Mouse (Mus musculus) forebrain, embryonic 11.5 days (tissue): ENCODE results near the gene Yipf3. TPM values are rescaled to one million over a fixed set of nuclear protein-coding genes. Genes with fewer than 3 reads are reported as not detected.

Source experiments
- ATAC-seq: fragments of 200-750 bp; cut with Nextera tagmentation; replicated peaks from 2 replicates; pipeline ENCODE4 v1.8.0; 2017; ENCODE audit warnings: moderate TSS enrichment; ENCODE audit not compliant: low FRiP score
- DNase-seq: peaks from one replicate; pipeline ENCODE4 v3.0.0-alpha.2; 2017; ENCODE audit warnings: low spot score
- H3K27ac ChIP-seq: fragments of 300-500 bp; sonication (generic); 2 replicates; pipeline ENCODE4 v1.5.1; 2014; ENCODE audit warnings: low read depth, low read length
- H3K27me3 ChIP-seq: fragments of 300-500 bp; sonication (generic); 2 replicates; pipeline ENCODE4 v1.6.1; 2014; ENCODE audit warnings: mild to moderate bottlenecking, low read length, mixed read lengths; ENCODE audit not compliant: control insufficient read depth, insufficient read depth
- H3K36me3 ChIP-seq: fragments of 300-500 bp; sonication (generic); 2 replicates; pipeline ENCODE4 v1.6.1; 2014; ENCODE audit warnings: mild to moderate bottlenecking, low read length, moderate library complexity, mixed read lengths; ENCODE audit not compliant: control insufficient read depth, insufficient read depth
- H3K4me1 ChIP-seq: fragments of 300-500 bp; sonication (generic); replicated peaks from 2 replicates; pipeline ENCODE4 v1.6.1; 2014; ENCODE audit warnings: low read length, mixed read lengths; ENCODE audit not compliant: control insufficient read depth, insufficient read depth
- H3K4me2 ChIP-seq: fragments of 300-500 bp; sonication (generic); 2 replicates; pipeline ENCODE4 v1.6.1; 2014; ENCODE audit warnings: low read depth, mild to moderate bottlenecking, low read length, moderate library complexity, mixed read lengths; ENCODE audit not compliant: severe bottlenecking
- H3K4me3 ChIP-seq: fragments of 300-500 bp; sonication (generic); 2 replicates; pipeline ENCODE4 v1.5.1; 2014; ENCODE audit warnings: low read depth, low read length
- H3K9ac ChIP-seq: fragments of 300-500 bp; sonication (generic); 2 replicates; pipeline ENCODE4 v1.6.1; 2014; ENCODE audit warnings: low read length
- H3K9me3 ChIP-seq: fragments of 300-500 bp; sonication (generic); 2 replicates; pipeline ENCODE4 v1.6.1; 2016; ENCODE audit warnings: low read length, mixed read lengths; ENCODE audit not compliant: control insufficient read depth
- WGBS: fragments of 180-500 bp; shearing (Covaris S2); extraction: QIAGEN DNeasy Blood & Tissue Kit; methylation state at CpG from one replicate; pipeline ENCODE4 v1.1.7; 2014; 5-methylcytosine and 5-hydroxymethylcytosine counted together
- polyA plus RNA-seq: library from polyadenylated mRNA; unstranded; fragments of >200 nt; fragmentation: Nextera tagmentation; extraction: Ambion mirVana; gene quantifications from 2 replicates; pipeline ENCODE4 v1.2.1, GENCODE M21; 2014

The Yipf3 gene
- polyA plus RNA-seq, 1 experiment from 2014 or later: 57.8 TPM

DNA sequence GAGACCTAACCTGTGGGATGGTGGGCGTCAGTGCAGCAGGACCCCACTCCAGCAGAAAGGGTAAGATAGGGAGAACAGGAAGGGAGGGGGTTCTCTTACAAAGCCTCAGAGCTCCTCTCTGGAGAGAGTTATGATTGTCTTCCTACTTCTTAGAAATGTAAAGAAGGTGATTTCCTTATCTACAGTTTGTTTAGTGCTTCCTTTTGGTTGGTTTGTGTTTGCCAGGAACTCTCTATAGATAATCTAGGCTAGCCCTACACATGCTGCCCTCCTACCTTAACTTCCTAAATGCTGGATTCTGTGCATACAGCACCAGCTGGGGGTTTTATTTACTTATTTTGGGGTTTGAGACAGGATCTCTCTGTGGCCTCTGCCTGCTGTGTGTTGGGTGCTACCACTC lies 11.8 kb upstream of the Yipf3 start:
- Histone ChIP-seq H3K9me3 (no peaks in the 10 kb centered on the region), H3K4me1 (no peaks in the 10 kb centered on the region), H3K36me3 (peaks cover 16% of the 10 kb centered on the region; the same call in 1 of the 2 replicates), H3K27me3 (no peaks in the 10 kb centered on the region), H3K4me3 (no peak overlapping the region), H3K27ac (no peak overlapping the region), H3K4me2 (no peak overlapping the region), H3K9ac (no peak overlapping the region)
- ATAC-seq (no peak), DNase-seq (no peak)
- 100% methylated on average over 1 of the region's 1 CpGs for WGBS

- H3K4me3 ChIP-seq: no peak overlapping the region
- no peak overlapping the region for H3K4me2 ChIP-seq
- H3K9ac ChIP-seq: no peak overlapping the region
- WGBS: 95% methylated on average over 6 of the region's 6 CpGs
- H3K36me3 ChIP-seq: peaks cover 16% of the 10 kb centered on the region; the same call in 1 of the 2 replicates
- no peak for ATAC-seq
- no peaks in the 10 kb centered on the region for H3K27me3 ChIP-seq
- no peak overlapping the region for H3K27ac ChIP-seq
- no peak for DNase-seq
- no peaks in the 10 kb centered on the region for H3K9me3 ChIP-seq
- H3K4me1 ChIP-seq: no peaks in the 10 kb centered on the region
Measured at GRCm38 (mm10) chr17:46237079-46237478, 10.8 kb upstream of the Yipf3 start.

- no peaks in the 10 kb centered on the region for H3K9me3 ChIP-seq
- no peak overlapping the region for H3K4me3 ChIP-seq
- H3K36me3 ChIP-seq: peaks cover 20% of the 10 kb centered on the region; the same call in 1 of the 2 replicates
- H3K9ac ChIP-seq: no peak overlapping the region
- no peaks in the 10 kb centered on the region for H3K4me1 ChIP-seq
- no peak overlapping the region for H3K4me2 ChIP-seq
- ATAC-seq: no peak
- no peaks in the 10 kb centered on the region for H3K27me3 ChIP-seq
- no peak overlapping the region for H3K27ac ChIP-seq
- 91% methylated on average over 5 of the region's 5 CpGs for WGBS
- no peak for DNase-seq
Measured at GRCm38 (mm10) chr17:46237480-46237879, 10.4 kb upstream of the Yipf3 start.

DNA sequence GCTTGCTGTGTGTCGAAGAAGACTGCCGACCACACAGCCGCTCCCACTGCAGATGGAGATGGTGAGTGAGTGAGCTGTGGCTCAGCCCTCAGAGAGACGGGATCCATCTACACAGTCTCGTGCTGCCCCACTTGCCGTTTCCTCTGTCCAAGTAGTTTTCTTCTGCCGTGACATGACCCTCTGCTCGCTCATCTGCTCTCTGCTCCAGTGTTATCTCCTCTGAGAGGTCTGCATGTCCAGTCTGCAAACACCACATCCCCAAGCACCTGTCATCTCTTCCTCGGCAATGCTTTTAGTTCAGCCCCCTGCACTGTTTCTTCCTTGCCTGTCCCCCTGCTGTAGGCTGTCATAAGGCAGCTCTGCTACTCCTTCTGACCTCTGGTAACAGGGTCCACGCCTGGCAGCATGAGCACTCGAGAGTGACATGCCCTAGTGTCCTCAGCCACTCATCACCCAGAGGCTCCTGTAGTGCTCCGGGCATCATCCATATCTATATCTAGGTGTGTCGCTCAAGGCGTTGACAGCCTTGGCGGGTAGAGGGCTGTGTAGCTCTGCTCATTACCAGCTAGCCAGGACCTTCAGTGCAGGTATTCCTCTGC lies 8.3 kb upstream of the Yipf3 start:
- Histone ChIP-seq H3K9ac (no peak overlapping the region), H3K4me2 (no peak overlapping the region), H3K4me3 (no peak overlapping the region), H3K36me3 (peaks cover 32% of the 10 kb centered on the region; the same call in 1 of the 2 replicates), H3K9me3 (no peaks in the 10 kb centered on the region), H3K27ac (no peak overlapping the region), H3K4me1 (no peaks in the 10 kb centered on the region), H3K27me3 (no peaks in the 10 kb centered on the region)
- ATAC-seq: no peak
- DNase-seq: no peak
- WGBS: 95% methylated on average over 15 of the region's 15 CpGs

GRCm38 (mm10) chr17:46241471-46241870 lies 6.4 kb upstream of the Yipf3 start:
- WGBS: 86% methylated on average over 11 of the region's 11 CpGs
- Histone ChIP-seq H3K9me3 (no peaks in the 10 kb centered on the region), H3K27ac (no peak overlapping the region), H3K27me3 (no peaks in the 10 kb centered on the region), H3K36me3 (peaks cover 38% of the 10 kb centered on the region; the same call in 1 of the 2 replicates), H3K4me3 (no peak overlapping the region), H3K9ac (no peak overlapping the region), H3K4me1 (0 out of 2 replicates have a peak, but pooled peaks cover under 1% of the 10 kb centered on the region), H3K4me2 (no peak overlapping the region)
- ATAC-seq (no peak), DNase-seq (no peak)

- Histone ChIP-seq H3K4me1 (peaks cover 5% of the 10 kb centered on the region; the same call in 1 of the 2 replicates), H3K4me2 (no peak overlapping the region), H3K9ac (no peak overlapping the region), H3K27ac (no peak overlapping the region), H3K36me3 (peaks cover 33% of the 10 kb centered on the region; the same call in 1 of the 2 replicates), H3K9me3 (no peaks in the 10 kb centered on the region), H3K27me3 (no peaks in the 10 kb centered on the region), H3K4me3 (no peak overlapping the region)
- DNase-seq (no peak), ATAC-seq (no peak)
- 90% methylated on average over 13 of the region's 13 CpGs for WGBS
Measured at GRCm38 (mm10) chr17:46242274-46242673, 5.6 kb upstream of the Yipf3 start.

- no peak overlapping the region for H3K4me2 ChIP-seq
- peaks cover 33% of the 10 kb centered on the region; the same call in 1 of the 2 replicates for H3K36me3 ChIP-seq
- no peaks in the 10 kb centered on the region for H3K9me3 ChIP-seq
- no peak overlapping the region for H3K4me3 ChIP-seq
- DNase-seq: no peak
- H3K9ac ChIP-seq: no peak overlapping the region
- no peak overlapping the region for H3K27ac ChIP-seq
- H3K4me1 ChIP-seq: peaks cover 5% of the 10 kb centered on the region; the same call in 1 of the 2 replicates
- 90% methylated on average over 4 of the region's 4 CpGs for WGBS
- no peaks in the 10 kb centered on the region for H3K27me3 ChIP-seq
- no peak for ATAC-seq
Measured at GRCm38 (mm10) chr17:46242993-46243392, 4.9 kb upstream of the Yipf3 start.

DNA sequence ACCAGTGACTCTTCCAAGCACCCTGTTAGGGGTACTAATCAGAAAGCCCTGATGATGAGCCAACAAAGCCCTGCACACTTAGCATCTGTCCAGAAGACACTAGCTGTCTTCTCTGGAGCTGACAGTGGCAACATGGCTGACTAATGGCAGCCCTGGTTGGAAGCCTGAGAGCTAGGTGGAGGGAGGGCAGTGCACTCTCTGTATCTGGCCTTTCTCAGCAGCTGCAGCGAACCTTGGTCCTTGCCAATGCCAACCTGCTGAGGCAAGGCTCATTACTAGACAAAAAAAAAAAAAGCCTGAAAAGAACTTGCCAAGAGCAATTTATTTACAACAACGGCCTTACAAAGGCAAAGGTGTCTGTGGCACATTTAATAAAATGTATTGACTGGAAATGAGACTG lies 4.3 kb upstream of the Yipf3 start:
- no peaks in the 10 kb centered on the region for H3K27me3 ChIP-seq
- ATAC-seq: no peak
- no peak overlapping the region for H3K27ac ChIP-seq
- WGBS: 75% methylated on average over 2 of the region's 2 CpGs
- no peak overlapping the region for H3K4me2 ChIP-seq
- peaks cover 7% of the 10 kb centered on the region; the same call in 1 of the 2 replicates for H3K4me1 ChIP-seq
- H3K4me3 ChIP-seq: no peak overlapping the region
- no peak for DNase-seq
- no peak overlapping the region for H3K9ac ChIP-seq
- H3K36me3 ChIP-seq: peaks cover 33% of the 10 kb centered on the region; the same call in 1 of the 2 replicates
- no peaks in the 10 kb centered on the region for H3K9me3 ChIP-seq

DNA sequence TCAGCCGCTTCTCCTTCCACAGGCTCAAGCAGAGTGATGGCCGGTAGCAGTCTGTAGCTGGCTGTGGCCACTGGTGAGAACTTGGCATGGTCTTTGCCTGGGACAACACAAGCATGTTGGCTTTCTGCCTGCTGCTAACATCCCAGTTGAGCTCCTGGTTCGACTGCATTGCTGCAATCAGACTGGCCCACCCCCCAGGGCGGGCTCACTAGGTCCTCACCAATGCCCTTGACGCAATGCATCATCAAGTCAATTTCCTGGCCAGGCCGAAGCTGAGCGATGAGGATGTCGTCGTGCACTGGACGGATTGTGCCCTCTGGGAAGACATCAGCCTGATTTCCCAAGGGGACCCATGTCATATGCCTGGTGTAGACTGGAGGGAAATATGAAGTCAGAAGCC lies 3.3 kb upstream of the Yipf3 start:
- H3K4me1 ChIP-seq: peaks cover 13% of the 10 kb centered on the region; the same call in 1 of the 2 replicates
- H3K9ac ChIP-seq: no peak overlapping the region
- H3K4me2 ChIP-seq: no peak overlapping the region
- H3K27ac ChIP-seq: no peak overlapping the region
- no peak for DNase-seq
- no peak for ATAC-seq
- no peak overlapping the region for H3K4me3 ChIP-seq
- peaks cover 31% of the 10 kb centered on the region; the same call in 1 of the 2 replicates for H3K36me3 ChIP-seq
- H3K27me3 ChIP-seq: no peaks in the 10 kb centered on the region
- no peaks in the 10 kb centered on the region for H3K9me3 ChIP-seq
- 91% methylated on average over 10 of the region's 10 CpGs for WGBS
